Mouse (Mus musculus) liver, embryonic 12.5 days (tissue): ENCODE data around the gene Isx. TPM values are rescaled to one million over a fixed set of nuclear protein-coding genes. Genes with fewer than 3 reads are reported as not detected.
A peak's percentile ranks its signal among the peaks of the same experiment; 100 is the strongest.

Experiments
- ATAC-seq: fragments of 200-750 bp; cut with Nextera tagmentation; 2 replicates; pipeline ENCODE4 v1.8.0; 2017; ENCODE audit warnings: moderate number of reproducible peaks, mild to moderate bottlenecking, moderate library complexity
- H3K27ac ChIP-seq: fragments of 300-500 bp; sonication (generic); 2 replicates; pipeline ENCODE4 v1.5.1; 2016; ENCODE audit warnings: mild to moderate bottlenecking
- H3K27me3 ChIP-seq: fragments of 300-500 bp; sonication (generic); replicated peaks from 2 replicates; pipeline ENCODE4 v1.6.1; 2016; ENCODE audit warnings: mild to moderate bottlenecking, moderate library complexity
- H3K36me3 ChIP-seq: fragments of 300-500 bp; sonication (generic); 2 replicates; pipeline ENCODE4 v1.6.1; 2016; ENCODE audit warnings: mild to moderate bottlenecking, moderate library complexity
- H3K4me1 ChIP-seq: fragments of 300-500 bp; sonication (generic); 2 replicates; pipeline ENCODE4 v1.6.1; 2016
- H3K4me2 ChIP-seq: fragments of 300-500 bp; sonication (generic); 2 replicates; pipeline ENCODE4 v1.6.1; 2016; ENCODE audit warnings: mild to moderate bottlenecking, moderate library complexity
- H3K4me3 ChIP-seq: fragments of 300-500 bp; sonication (generic); 2 replicates; pipeline ENCODE4 v1.5.1; 2016; ENCODE audit warnings: mild to moderate bottlenecking, moderate library complexity
- H3K9ac ChIP-seq: fragments of 300-500 bp; sonication (generic); 2 replicates; pipeline ENCODE4 v1.6.1; 2016; ENCODE audit warnings: mild to moderate bottlenecking, moderate library complexity
- H3K9me3 ChIP-seq: fragments of 300-500 bp; sonication (generic); replicated peaks from 2 replicates; pipeline ENCODE4 v1.6.1; 2016; ENCODE audit warnings: mild to moderate bottlenecking, moderate library complexity
- WGBS: fragments of 180-500 bp; shearing (Covaris S2); methylation state at CpG from one replicate; pipeline ENCODE4 v1.1.7; 2016; ENCODE audit not compliant: insufficient replicate concordance; 5-methylcytosine and 5-hydroxymethylcytosine counted together
- polyA plus RNA-seq: library from polyadenylated mRNA; unstranded; fragments of >200 nt; fragmentation: Nextera tagmentation; extraction: Ambion mirVana; gene quantifications from 2 replicates; pipeline ENCODE4 v1.2.1, GENCODE M21; 2016

Isx gene
- polyA plus RNA-seq, 1 experiment from 2014 or later = 0.11 TPM

GRCm38 (mm10) chr8:74903054-74903842 lies 30.3 kb downstream of the Isx start:
- no peaks in the 10 kb centered on the region for H3K4me1 ChIP-seq
- H3K9ac ChIP-seq = no peak overlapping the region
- no peak overlapping the region for H3K4me2 ChIP-seq
- H3K27me3 ChIP-seq = no peaks in the 10 kb centered on the region
- no peak overlapping the region for H3K27ac ChIP-seq
- no peak overlapping the region for H3K4me3 ChIP-seq
- ATAC-seq = no peak
- no peaks in the 10 kb centered on the region for H3K9me3 ChIP-seq
- 49% methylated on average over 6 of the region's 6 CpGs for WGBS
- no peaks in the 10 kb centered on the region for H3K36me3 ChIP-seq

- ATAC-seq = no peak
- Histone ChIP-seq H3K4me2 (no peak overlapping the region), H3K36me3 (no peaks in the 10 kb centered on the region), H3K27ac (no peak overlapping the region), H3K4me3 (no peak overlapping the region), H3K9me3 (no peaks in the 10 kb centered on the region), H3K27me3 (no peaks in the 10 kb centered on the region), H3K4me1 (no peaks in the 10 kb centered on the region), H3K9ac (no peak overlapping the region)
- 42% methylated on average over 1 of the region's 1 CpGs for WGBS
These were observed 33.4 kb downstream of the Isx start for GRCm38 (mm10) chr8:74906333-74906732.

GRCm38 (mm10) chr8:74910708-74911107 lies 37.7 kb downstream of the Isx start:
- ATAC-seq = no peak
- H3K4me2 ChIP-seq = no peak overlapping the region
- H3K27me3 ChIP-seq = no peaks in the 10 kb centered on the region
- no peaks in the 10 kb centered on the region for H3K4me1 ChIP-seq
- WGBS = 50% methylated on average over 1 of the region's 1 CpGs
- H3K36me3 ChIP-seq = no peaks in the 10 kb centered on the region
- H3K27ac ChIP-seq = no peak overlapping the region
- H3K9ac ChIP-seq = no peak overlapping the region
- no peaks in the 10 kb centered on the region for H3K9me3 ChIP-seq
- no peak overlapping the region for H3K4me3 ChIP-seq

- no peak overlapping the region for H3K4me3 ChIP-seq
- no peaks in the 10 kb centered on the region for H3K9me3 ChIP-seq
- no peak for ATAC-seq
- no peak overlapping the region for H3K27ac ChIP-seq
- H3K36me3 ChIP-seq = no peaks in the 10 kb centered on the region
- no peaks in the 10 kb centered on the region for H3K27me3 ChIP-seq
- no peak overlapping the region for H3K9ac ChIP-seq
- no peak overlapping the region for H3K4me2 ChIP-seq
- 47% methylated on average over 8 of the region's 8 CpGs for WGBS
- H3K4me1 ChIP-seq = no peaks in the 10 kb centered on the region
These were observed 47.9 kb downstream of the Isx start for GRCm38 (mm10) chr8:74920691-74921421.

GRCm38 (mm10) chr8:74921882-74922518 lies 49.0 kb downstream of the Isx start:
- H3K4me2 ChIP-seq = no peak overlapping the region
- WGBS = 55% methylated on average over 4 of the region's 4 CpGs
- no peaks in the 10 kb centered on the region for H3K9me3 ChIP-seq
- no peak overlapping the region for H3K27ac ChIP-seq
- no peaks in the 10 kb centered on the region for H3K4me1 ChIP-seq
- ATAC-seq = no peak
- H3K27me3 ChIP-seq = no peaks in the 10 kb centered on the region
- H3K36me3 ChIP-seq = no peaks in the 10 kb centered on the region
- H3K4me3 ChIP-seq = no peak overlapping the region
- H3K9ac ChIP-seq = no peak overlapping the region

GRCm38 (mm10) chr8:74927940-74928339 lies 55.0 kb downstream of the Isx start:
- H3K4me2 ChIP-seq = no peak overlapping the region
- H3K4me1 ChIP-seq = no peaks in the 10 kb centered on the region
- no peaks in the 10 kb centered on the region for H3K9me3 ChIP-seq
- no peak overlapping the region for H3K27ac ChIP-seq
- no peaks in the 10 kb centered on the region for H3K27me3 ChIP-seq
- H3K4me3 ChIP-seq = no peak overlapping the region
- no peak overlapping the region for H3K9ac ChIP-seq
- ATAC-seq = no peak
- 50% methylated on average over 1 of the region's 1 CpGs for WGBS
- H3K36me3 ChIP-seq = no peaks in the 10 kb centered on the region

GRCm38 (mm10) chr8:74930731-74931130 lies 57.8 kb downstream of the Isx start:
- Histone ChIP-seq H3K9ac (no peak overlapping the region), H3K36me3 (no peaks in the 10 kb centered on the region), H3K27ac (no peak overlapping the region), H3K4me1 (no peaks in the 10 kb centered on the region), H3K9me3 (no peaks in the 10 kb centered on the region), H3K27me3 (no peaks in the 10 kb centered on the region), H3K4me2 (no peak overlapping the region), H3K4me3 (no peak overlapping the region)
- ATAC-seq = no peak
- 16% methylated on average over 3 of the region's 3 CpGs for WGBS

- Histone ChIP-seq H3K27ac (no peak overlapping the region), H3K36me3 (no peaks in the 10 kb centered on the region), H3K4me3 (no peak overlapping the region), H3K9ac (no peak overlapping the region), H3K9me3 (no peaks in the 10 kb centered on the region), H3K4me1 (no peaks in the 10 kb centered on the region), H3K27me3 (no peaks in the 10 kb centered on the region), H3K4me2 (no peak overlapping the region)
- WGBS = 25% methylated on average over 6 of the region's 6 CpGs
- ATAC-seq = peak; percentile 37; the same call in 1 of the 2 replicates
These were observed 62.3 kb downstream of the Isx start for GRCm38 (mm10) chr8:74935308-74935707.

GRCm38 (mm10) chr8:74936656-74937055 lies 63.7 kb downstream of the Isx start:
- no peak for ATAC-seq
- Histone ChIP-seq H3K4me3 (no peak overlapping the region), H3K27ac (no peak overlapping the region), H3K27me3 (no peaks in the 10 kb centered on the region), H3K9ac (no peak overlapping the region), H3K36me3 (no peaks in the 10 kb centered on the region), H3K4me1 (no peaks in the 10 kb centered on the region), H3K9me3 (no peaks in the 10 kb centered on the region), H3K4me2 (no peak overlapping the region)
- WGBS = 81% methylated on average over 2 of the region's 2 CpGs

GRCm38 (mm10) chr8:74942056-74942455 lies 69.1 kb downstream of the Isx start:
- no peaks in the 10 kb centered on the region for H3K9me3 ChIP-seq
- no peaks in the 10 kb centered on the region for H3K36me3 ChIP-seq
- 67% methylated on average over 3 of the region's 3 CpGs for WGBS

More at GRCm38 (mm10) chr8:74942056-74942455, 69.1 kb downstream of the Isx start:
- Histone ChIP-seq H3K27me3 (no peaks in the 10 kb centered on the region), H3K27ac (no peak overlapping the region), H3K4me2 (no peak overlapping the region), H3K9ac (no peak overlapping the region), H3K4me1 (no peaks in the 10 kb centered on the region), H3K4me3 (no peak overlapping the region)
- ATAC-seq = no peak
